Mouse (Mus musculus) neural tube, embryonic 14.5 days (tissue): ENCODE results near the gene Tmeff2. TPM values are rescaled to one million over a fixed set of nuclear protein-coding genes. Genes with fewer than 3 reads are reported as not detected.
A peak's percentile ranks its signal among the peaks of the same experiment; 100 is the strongest.

ENCODE experiments used
- ATAC-seq: fragments of 200-750 bp; cut with Nextera tagmentation; 2 replicates; pipeline ENCODE4 v1.8.0; 2017; ENCODE audit warnings: low read depth, mild to moderate bottlenecking, moderate TSS enrichment, moderate library complexity
- H3K27ac ChIP-seq: fragments of 300-500 bp; sonication (generic); 2 replicates; pipeline ENCODE4 v1.5.1; 2014; ENCODE audit warnings: low read depth, mild to moderate bottlenecking, control low read depth, low read length, moderate library complexity, mixed read lengths
- H3K27me3 ChIP-seq: fragments of 300-500 bp; sonication (generic); 2 replicates; pipeline ENCODE4 v1.6.1; 2014; ENCODE audit warnings: low read length; ENCODE audit not compliant: control insufficient read depth, insufficient read depth
- H3K36me3 ChIP-seq: fragments of 300-500 bp; sonication (generic); 2 replicates; pipeline ENCODE4 v1.6.1; 2014; ENCODE audit warnings: low read length, mixed read lengths; ENCODE audit not compliant: control insufficient read depth, insufficient read depth
- H3K4me1 ChIP-seq: fragments of 300-500 bp; sonication (generic); 2 replicates; pipeline ENCODE4 v1.6.1; 2014; ENCODE audit warnings: low read length; ENCODE audit not compliant: control insufficient read depth, insufficient read depth
- H3K4me2 ChIP-seq: fragments of 300-500 bp; sonication (generic); 2 replicates; pipeline ENCODE4 v1.6.1; 2014; ENCODE audit warnings: mild to moderate bottlenecking, low read depth, low read length, control low read depth
- H3K4me3 ChIP-seq: fragments of 300-500 bp; sonication (generic); 2 replicates; pipeline ENCODE4 v1.5.1; 2014; ENCODE audit warnings: low read depth, low read length, control low read depth, mixed read lengths
- H3K9ac ChIP-seq: fragments of 300-500 bp; sonication (generic); replicated peaks from 2 replicates; pipeline ENCODE4 v1.6.1; 2014; ENCODE audit warnings: low read depth, mild to moderate bottlenecking, control low read depth, low read length, mixed read lengths
- H3K9me3 ChIP-seq: fragments of 300-500 bp; sonication (generic); 2 replicates; pipeline ENCODE4 v1.6.1; 2016; ENCODE audit warnings: low read length; ENCODE audit not compliant: control insufficient read depth
- WGBS: fragments of 180-500 bp; shearing (Covaris S2); extraction: QIAGEN DNeasy Blood & Tissue Kit; methylation state at CpG from one replicate; pipeline ENCODE4 v1.1.7; 2014; 5-methylcytosine and 5-hydroxymethylcytosine counted together
- microRNA-seq: library from miRNA; unstranded; fragments of <30 nt; microRNA quantifications from one replicate; pipeline ENCODE4, GENCODE M21; 2016
- polyA plus RNA-seq: library from polyadenylated mRNA; unstranded; fragments of >200 nt; fragmentation: Nextera tagmentation; extraction: Ambion mirVana; gene quantifications from 2 replicates; pipeline ENCODE4 v1.2.1, GENCODE M21; 2014

Gene Tmeff2
- polyA plus RNA-seq, 1 experiment from 2014 or later = 95.9 TPM

DNA sequence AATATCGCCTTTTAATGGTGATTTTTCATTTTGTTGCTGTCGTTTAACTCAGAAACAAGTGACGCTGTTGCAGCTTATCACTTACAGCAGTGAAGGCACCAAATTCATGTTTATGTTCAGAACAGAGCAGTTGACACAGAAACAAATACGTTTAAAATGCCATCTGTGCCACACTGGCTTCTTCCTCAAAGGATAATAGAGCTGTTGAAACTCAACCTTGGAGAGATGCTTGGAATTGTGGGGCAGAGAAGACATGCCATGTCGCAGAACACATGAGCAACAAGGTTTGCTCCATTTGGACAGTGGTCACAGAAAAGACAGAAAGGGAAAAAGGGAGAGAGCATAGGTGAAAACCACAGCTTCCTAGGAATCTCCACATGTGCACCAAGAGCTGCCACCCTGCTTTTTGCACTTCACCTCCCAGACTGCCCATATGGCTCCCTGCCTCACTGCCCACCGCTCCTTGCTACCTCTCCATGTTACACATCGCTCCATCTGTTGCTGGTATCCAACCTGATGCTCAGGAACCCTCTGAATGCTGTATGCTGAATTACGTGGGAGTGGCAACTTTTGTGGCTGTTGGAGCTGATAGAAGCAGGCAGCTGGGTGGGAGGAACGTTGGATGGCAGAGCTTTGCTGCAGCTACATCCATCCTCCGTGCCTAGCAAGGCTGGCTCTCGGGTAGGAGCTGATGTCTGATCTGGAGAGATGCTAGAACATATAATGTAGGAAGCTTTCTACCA, 298.8 kb downstream of the Tmeff2 start:
- Histone ChIP-seq H3K9me3 (no peaks in the 10 kb centered on the region), H3K9ac (no peak overlapping the region), H3K4me3 (no peak overlapping the region), H3K27ac (no peak overlapping the region), H3K4me1 (no peaks in the 10 kb centered on the region), H3K36me3 (no peaks in the 10 kb centered on the region), H3K4me2 (no peak overlapping the region), H3K27me3 (no peaks in the 10 kb centered on the region)
- WGBS = 79% methylated on average over 11 of the region's 11 CpGs
- ATAC-seq = no peak

DNA sequence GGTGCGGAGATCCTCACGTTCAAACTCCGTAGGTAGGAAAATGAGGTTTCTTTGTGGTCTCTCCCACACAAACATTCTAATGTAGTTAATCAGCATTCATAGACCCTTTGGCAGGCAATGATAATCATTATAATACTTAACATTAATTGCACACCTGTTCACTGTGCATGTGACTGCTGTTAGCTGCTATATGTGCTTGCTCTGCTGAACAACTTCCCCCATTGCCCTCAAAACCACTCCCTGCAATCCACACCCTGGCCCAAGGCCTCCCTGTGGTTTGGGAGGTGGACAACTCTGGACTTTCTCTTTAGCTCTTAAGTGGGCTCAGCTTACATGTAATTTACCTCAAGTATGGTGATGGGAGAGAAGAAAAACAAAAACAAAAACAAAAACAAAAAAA, 299.5 kb downstream of the Tmeff2 start:
- H3K9ac ChIP-seq = no peak overlapping the region
- H3K27ac ChIP-seq = no peak overlapping the region
- no peak for ATAC-seq
- H3K4me1 ChIP-seq = no peaks in the 10 kb centered on the region
- no peaks in the 10 kb centered on the region for H3K9me3 ChIP-seq
- no peak overlapping the region for H3K4me2 ChIP-seq
- no peaks in the 10 kb centered on the region for H3K27me3 ChIP-seq
- H3K36me3 ChIP-seq = no peaks in the 10 kb centered on the region
- H3K4me3 ChIP-seq = no peak overlapping the region
- 72% methylated on average over 3 of the region's 3 CpGs for WGBS

DNA sequence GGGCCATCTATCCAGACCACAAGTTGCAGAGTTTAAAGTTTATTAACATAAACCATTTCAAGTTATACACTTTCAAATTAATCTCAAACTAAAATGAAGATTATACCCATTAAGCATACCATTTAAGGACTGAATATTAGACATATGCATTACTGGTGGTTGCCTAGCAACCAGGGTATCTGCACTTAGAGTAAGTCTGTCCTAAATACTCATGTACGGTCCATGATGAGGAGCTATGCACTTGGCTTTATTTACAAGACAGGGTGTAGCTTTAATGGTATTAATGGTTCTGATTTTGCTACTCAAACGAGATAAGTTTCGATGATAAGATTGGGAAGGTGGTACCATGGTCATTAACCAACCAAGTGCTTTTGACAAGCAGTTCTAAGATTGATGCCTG, 315.2 kb downstream of the Tmeff2 start:
- Histone ChIP-seq H3K9me3 (no peaks in the 10 kb centered on the region), H3K36me3 (no peaks in the 10 kb centered on the region), H3K4me2 (no peak overlapping the region), H3K9ac (no peak overlapping the region), H3K4me1 (0 out of 2 replicates have a peak, but pooled peaks cover 3% of the 10 kb centered on the region), H3K27ac (no peak overlapping the region), H3K4me3 (no peak overlapping the region), H3K27me3 (no peaks in the 10 kb centered on the region)
- ATAC-seq = no peak
- WGBS = 87% methylated on average over 3 of the region's 3 CpGs

DNA sequence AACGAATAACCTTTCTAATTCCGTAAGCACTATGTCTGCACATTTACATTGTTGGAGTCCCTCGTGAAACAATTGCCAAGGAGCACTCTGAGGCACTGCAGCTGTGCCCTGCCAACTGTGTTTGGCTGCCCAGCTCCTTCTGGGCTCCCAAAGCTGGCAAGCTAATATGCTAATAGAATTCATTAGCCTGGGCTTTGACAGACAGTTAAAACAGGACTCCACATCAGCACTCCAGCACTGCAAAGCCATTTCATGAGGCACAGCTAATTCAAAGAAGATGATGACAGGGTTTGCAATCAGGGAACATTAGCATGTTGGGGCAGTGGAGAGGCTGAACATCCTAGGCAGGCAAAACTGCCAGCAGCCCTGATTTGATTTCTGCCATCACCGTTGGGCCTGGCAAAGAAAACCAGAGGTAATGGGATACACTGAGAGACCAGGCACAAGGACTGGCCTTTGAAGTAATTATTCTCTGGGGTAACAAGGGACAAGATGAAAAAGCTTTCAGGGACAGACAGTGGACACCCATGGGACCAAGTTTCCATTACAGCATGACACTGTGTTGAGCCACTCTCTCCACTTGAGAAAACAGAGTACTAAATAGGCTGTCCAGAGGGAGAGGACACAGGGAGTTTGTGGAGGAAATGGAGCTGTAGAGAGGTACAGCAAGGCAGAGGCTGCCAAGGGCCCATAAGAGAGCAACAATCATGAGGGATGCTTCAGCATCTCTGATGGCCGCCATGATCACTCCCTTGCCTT, 316.0 kb downstream of the Tmeff2 start:
- no peaks in the 10 kb centered on the region for H3K36me3 ChIP-seq
- H3K9me3 ChIP-seq = no peaks in the 10 kb centered on the region
- no peaks in the 10 kb centered on the region for H3K27me3 ChIP-seq
- ATAC-seq = peak; percentile 84
- H3K4me1 ChIP-seq = 0 out of 2 replicates have a peak, but pooled peaks cover 3% of the 10 kb centered on the region
- 51% methylated on average over 5 of the region's 5 CpGs for WGBS
- H3K4me2 ChIP-seq = no peak overlapping the region
- peak overlapping the region; percentile 18; the same call in 1 of the 2 replicates for H3K27ac ChIP-seq
- H3K4me3 ChIP-seq = no peak overlapping the region
- H3K9ac ChIP-seq = no peak overlapping the region

DNA sequence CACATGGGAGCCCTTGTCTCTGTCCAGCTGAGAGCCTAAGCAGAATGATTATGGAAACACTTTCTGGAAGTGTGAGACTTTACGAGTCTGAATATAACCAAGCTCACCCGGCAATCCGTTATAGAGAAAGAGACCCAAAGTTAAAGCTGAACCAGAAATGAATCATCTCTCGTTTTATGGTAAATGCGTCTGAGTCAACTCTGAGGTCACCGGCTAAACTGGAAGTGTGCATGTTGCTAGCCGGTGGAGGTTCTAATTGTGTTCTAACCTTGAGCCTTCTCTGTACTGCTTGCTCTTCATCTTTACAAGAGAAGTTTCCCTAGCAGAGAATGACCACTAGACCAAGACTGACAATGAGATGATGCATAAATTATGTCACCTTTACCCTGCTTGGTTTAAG, 316.8 kb downstream of the Tmeff2 start:
- 81% methylated on average over 7 of the region's 7 CpGs for WGBS
- no peaks in the 10 kb centered on the region for H3K27me3 ChIP-seq
- no peak overlapping the region for H3K9ac ChIP-seq
- no peak overlapping the region for H3K4me3 ChIP-seq
- H3K4me2 ChIP-seq = no peak overlapping the region
- no peaks in the 10 kb centered on the region for H3K36me3 ChIP-seq
- no peak overlapping the region for H3K27ac ChIP-seq
- ATAC-seq = 0 out of 2 replicates have a peak, but pooled peaks have one; percentile 9
- H3K4me1 ChIP-seq = 0 out of 2 replicates have a peak, but pooled peaks cover 3% of the 10 kb centered on the region
- H3K9me3 ChIP-seq = no peaks in the 10 kb centered on the region

- Histone ChIP-seq H3K27me3 (no peaks in the 10 kb centered on the region), H3K4me2 (no peak overlapping the region), H3K9ac (no peak overlapping the region), H3K36me3 (no peaks in the 10 kb centered on the region), H3K9me3 (no peaks in the 10 kb centered on the region), H3K4me1 (no peaks in the 10 kb centered on the region), H3K27ac (no peak overlapping the region), H3K4me3 (no peak overlapping the region)
- WGBS = 88% methylated on average over 7 of the region's 7 CpGs
- ATAC-seq = no peak
Measured at GRCm38 (mm10) chr1:51225156-51225555, 324.7 kb downstream of the Tmeff2 start.

Small RNAs within 50 kb of the gene (microRNA-seq; reads per million reads assigned to microRNA genes)
- gene Gm25736 = not detected
